Mouse (Mus musculus): Measurements from ENCODE around the gene Lbhd1. TPM values are rescaled to one million over a fixed set of nuclear protein-coding genes. Genes with fewer than 3 reads are reported as not detected.
"Not testable (repeated sequence)": the region's sequence is repeated elsewhere in the genome, so short reads cannot be mapped to it uniquely, and the experiment has no call there.

Gene Lbhd1
- polyA plus RNA-seq, 1 experiment from 2014 or later: 84.3 TPM

DNA sequence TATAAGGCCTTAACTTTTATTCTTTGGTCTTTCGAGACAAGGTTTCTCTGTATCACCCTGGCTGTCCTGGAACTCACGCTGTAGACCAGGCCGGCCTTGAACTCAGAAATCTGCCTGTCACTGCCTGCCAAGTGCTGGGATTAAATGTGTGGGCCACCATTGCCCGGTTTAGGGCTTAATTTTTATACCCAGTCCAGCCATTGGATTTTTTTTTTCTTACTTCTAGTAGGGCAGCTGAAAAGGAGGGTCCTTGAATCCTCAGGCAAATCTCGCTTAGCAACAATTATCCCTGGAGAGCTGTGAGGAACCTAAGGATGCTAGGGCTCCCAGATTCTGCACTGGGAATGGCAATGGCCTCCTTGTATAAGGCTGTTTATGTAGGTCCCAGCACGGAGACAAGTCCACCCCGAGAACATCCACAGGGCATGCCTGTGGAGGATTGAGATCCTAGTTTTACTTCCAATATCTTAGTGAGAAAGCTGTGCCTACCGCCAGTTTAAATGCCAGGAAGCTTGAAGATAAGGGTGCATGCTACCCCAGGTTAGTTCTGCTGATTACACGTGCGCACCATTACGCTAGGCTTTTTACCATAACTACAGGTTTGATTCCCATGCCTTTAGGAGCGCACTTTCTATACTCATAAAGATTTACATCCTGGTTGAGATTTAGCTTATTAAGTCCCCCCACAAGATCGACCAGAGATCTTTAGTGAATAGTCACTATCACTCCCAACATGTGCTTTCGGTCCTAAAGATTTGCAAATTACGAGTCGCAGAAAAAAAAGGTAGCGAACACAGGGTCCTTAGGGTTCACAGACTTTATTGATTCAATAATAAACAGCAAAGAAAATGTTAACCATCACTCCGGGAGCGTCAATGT lies 4.3 kb downstream of the Lbhd1 start:
- Histone ChIP-seq H3K4me2 (replicated peaks; ENCODE audit: low read depth, low read length) (peak overlapping the region; percentile 88), H3K27me3 (ENCODE audit: insufficient read depth, low read length) (no peaks in the 10 kb centered on the region), H3K36me3 (ENCODE audit: insufficient read depth, low read length) (peaks cover 13% of the 10 kb centered on the region; the same call in 1 of the 2 replicates), H3K4me1 (ENCODE audit: insufficient read depth, low read length) (peaks cover 17% of the 10 kb centered on the region), H3K4me3 (ENCODE audit: low read length) (peak overlapping the region; percentile 81), H3K9ac (replicated peaks; ENCODE audit: low read length) (peak overlapping the region; percentile 92), H3K27ac (ENCODE audit: low read length) (peak overlapping the region; percentile 86), H3K9me3 (ENCODE audit: low read length) (no peaks in the 10 kb centered on the region)
- no peak for ATAC-seq (ENCODE audit: low FRiP score, low TSS enrichment)
- WGBS: 15% methylated on average over 19 of the region's 19 CpGs

DNA sequence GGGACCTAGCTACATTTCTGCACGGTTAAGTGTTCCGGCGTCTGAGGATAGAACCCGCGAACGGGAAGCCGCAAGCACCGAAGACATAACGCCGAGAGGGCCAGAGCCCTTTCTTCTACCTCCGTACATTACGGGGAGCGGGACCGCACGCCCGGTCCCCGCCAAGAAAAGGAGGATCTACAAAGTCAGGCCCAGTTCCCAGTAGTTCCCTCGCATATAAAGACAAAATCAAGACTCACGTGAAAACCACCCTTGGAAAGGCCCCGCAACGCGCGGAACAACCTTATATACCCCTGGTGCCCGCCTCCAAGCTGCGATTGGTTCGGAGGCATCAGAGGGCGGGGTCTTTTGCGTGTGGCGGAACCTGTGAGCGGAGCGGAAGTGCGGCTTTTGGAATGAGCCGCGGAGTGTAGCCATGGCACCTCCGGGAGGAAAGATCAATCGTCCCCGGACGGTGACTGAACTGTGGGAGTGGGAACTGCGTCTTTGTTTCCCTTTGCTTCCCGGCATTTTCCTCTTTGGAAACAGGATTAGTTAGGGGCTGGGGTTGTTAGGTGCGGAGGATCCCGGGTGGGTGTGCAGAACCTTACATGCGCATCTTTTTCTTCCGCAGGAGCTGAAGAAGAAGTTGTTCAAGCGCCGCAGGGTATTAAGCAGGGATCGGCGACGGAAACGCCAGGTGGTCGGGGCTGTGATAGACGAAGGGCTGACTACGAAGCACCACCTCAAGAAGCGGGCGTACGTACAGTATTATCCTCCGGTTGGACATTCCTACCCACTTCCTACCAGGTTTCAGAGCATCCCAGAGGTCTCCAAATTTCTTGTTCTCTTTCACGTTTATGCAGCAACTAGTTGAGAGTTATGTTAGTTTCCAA lies 5.2 kb downstream of the Lbhd1 start, which contains the start of the genes 1810009A15Rik and Gm49416:
1810009A15Rik (plus strand) TSS at position 343 of the 875 bp plus-strand sequence.
Gm49416 (plus strand) TSS at position 416 of the 875 bp plus-strand sequence.
- H3K4me1 ChIP-seq (ENCODE audit: insufficient read depth, low read length): peaks cover 20% of the 10 kb centered on the region
- peak within 1 kb of the TSS; percentile 88 for H3K4me2 ChIP-seq (replicated peaks; ENCODE audit: low read depth, low read length)
- under 1% methylated on average over 58 of the region's 58 CpGs for WGBS
- no peaks in the 10 kb centered on the region for H3K9me3 ChIP-seq (ENCODE audit: low read length)
- peak within 1 kb of the TSS; percentile 81 for H3K4me3 ChIP-seq (ENCODE audit: low read length)
- peak within 1 kb of the TSS; percentile 93 for H3K27ac ChIP-seq (ENCODE audit: low read length)
- peak; percentile 95 for ATAC-seq (ENCODE audit: low FRiP score, low TSS enrichment)
- peak within 1 kb of the TSS; percentile 92 for H3K9ac ChIP-seq (replicated peaks; ENCODE audit: low read length)
- no peaks in the 10 kb centered on the region for H3K27me3 ChIP-seq (ENCODE audit: insufficient read depth, low read length)
- peaks cover 13% of the 10 kb centered on the region; the same call in 1 of the 2 replicates for H3K36me3 ChIP-seq (ENCODE audit: insufficient read depth, low read length)

DNA sequence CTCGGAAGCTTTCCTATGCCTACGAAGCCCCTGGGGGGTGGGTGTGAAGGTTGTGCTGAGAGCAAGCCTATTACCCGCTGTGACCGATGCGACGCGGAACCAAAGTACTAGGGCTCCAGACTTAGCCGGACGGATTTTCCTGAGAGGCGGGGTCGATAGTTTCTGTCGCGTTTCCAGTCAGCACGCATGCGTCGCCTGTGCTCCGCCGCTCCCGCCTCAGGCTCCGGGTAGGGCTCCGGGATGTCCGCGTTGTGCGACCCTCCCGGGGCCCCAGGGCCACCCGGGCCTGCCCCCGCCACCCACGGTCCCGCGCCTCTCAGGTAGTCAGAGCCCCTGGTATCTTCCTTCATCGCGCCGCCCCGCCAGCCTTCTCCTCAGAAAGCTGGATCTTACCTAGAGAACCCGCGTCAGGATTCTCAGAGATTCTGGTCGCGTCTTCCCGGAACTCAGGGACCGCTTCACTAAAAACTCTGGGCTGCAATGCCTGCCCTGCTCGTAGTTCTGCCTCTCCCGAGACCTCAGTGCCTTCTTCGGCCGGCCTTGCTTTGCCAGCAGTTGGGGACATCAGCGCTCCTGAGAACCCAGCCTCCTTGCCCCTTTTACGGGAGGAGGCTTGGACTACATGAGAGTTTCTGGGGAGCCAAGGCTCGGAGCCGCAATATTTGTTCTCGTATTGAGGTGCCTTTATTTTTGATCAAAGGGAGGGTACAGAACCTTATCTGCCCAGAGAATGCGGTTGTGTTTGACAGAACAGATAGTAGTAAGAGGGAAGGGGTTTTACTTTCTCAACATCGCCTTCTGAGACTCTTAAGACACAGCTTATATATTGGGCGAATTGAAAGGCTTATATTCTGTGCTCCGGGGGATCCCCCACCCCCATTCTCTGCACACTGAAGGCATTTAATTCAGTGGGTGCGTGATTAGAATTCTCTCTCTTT lies 9.6 kb downstream of the Lbhd1 start, which contains the start of gene Ints5:
Ints5 (plus strand) TSS at position 177 of the 938 bp plus-strand sequence.
- peak; percentile 42 for ATAC-seq (ENCODE audit: low FRiP score, low TSS enrichment)
- 2% methylated on average over 54 of the region's 54 CpGs for WGBS
- H3K36me3 ChIP-seq (ENCODE audit: insufficient read depth, low read length): peaks cover 25% of the 10 kb centered on the region

DNA sequence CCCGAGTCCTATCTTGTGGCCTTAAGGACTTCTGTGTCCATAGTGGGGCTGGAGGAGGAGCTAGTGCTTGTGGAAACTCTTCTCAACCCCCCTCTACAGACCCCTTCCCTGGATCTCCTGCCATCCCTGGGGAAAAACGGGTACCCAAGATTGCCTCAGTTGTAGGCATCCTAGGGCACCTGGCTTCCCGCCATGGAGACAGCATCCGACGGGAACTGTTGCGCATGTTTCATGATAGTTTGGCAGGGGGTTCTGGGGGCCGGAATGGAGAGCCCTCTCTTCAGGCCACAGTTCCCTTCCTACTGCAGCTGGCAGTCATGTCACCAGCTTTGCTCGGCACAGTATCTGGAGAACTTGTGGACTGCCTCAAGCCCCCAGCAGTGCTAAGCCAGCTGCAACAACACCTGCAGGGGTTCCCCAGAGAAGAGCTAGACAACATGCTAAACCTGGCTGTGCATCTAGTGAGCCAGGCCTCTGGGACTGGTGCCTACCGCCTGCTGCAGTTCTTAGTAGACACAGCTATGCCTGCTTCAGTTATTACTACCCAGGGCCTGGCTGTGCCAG lies 11.9 kb downstream of the Lbhd1 start:
- Histone ChIP-seq H3K36me3 (ENCODE audit: insufficient read depth, low read length) (peaks cover 21% of the 10 kb centered on the region), H3K4me2 (replicated peaks; ENCODE audit: low read depth, low read length) (no peak overlapping the region), H3K4me3 (ENCODE audit: low read length) (no peak overlapping the region), H3K27me3 (ENCODE audit: insufficient read depth, low read length) (no peaks in the 10 kb centered on the region), H3K4me1 (ENCODE audit: insufficient read depth, low read length) (peaks cover 26% of the 10 kb centered on the region), H3K9me3 (ENCODE audit: low read length) (no peaks in the 10 kb centered on the region), H3K27ac (ENCODE audit: low read length) (no peak overlapping the region), H3K9ac (replicated peaks; ENCODE audit: low read length) (no peak overlapping the region)
- no peak for ATAC-seq (ENCODE audit: low FRiP score, low TSS enrichment)
- 93% methylated on average over 9 of the region's 9 CpGs for WGBS

More for the DNA sequence above, 9.6 kb downstream of the Lbhd1 start, which contains the start of gene Ints5:
- Histone ChIP-seq H3K4me2 (replicated peaks; ENCODE audit: low read depth, low read length) (peak within 1 kb of the TSS; percentile 81), H3K4me1 (ENCODE audit: insufficient read depth, low read length) (peaks cover 24% of the 10 kb centered on the region), H3K27ac (ENCODE audit: low read length) (peak within 1 kb of the TSS; percentile 84), H3K4me3 (ENCODE audit: low read length) (peak within 1 kb of the TSS; percentile 85), H3K9me3 (ENCODE audit: low read length) (no peaks in the 10 kb centered on the region), H3K9ac (replicated peaks; ENCODE audit: low read length) (peak within 1 kb of the TSS; percentile 96), H3K27me3 (ENCODE audit: insufficient read depth, low read length) (no peaks in the 10 kb centered on the region)

DNA sequence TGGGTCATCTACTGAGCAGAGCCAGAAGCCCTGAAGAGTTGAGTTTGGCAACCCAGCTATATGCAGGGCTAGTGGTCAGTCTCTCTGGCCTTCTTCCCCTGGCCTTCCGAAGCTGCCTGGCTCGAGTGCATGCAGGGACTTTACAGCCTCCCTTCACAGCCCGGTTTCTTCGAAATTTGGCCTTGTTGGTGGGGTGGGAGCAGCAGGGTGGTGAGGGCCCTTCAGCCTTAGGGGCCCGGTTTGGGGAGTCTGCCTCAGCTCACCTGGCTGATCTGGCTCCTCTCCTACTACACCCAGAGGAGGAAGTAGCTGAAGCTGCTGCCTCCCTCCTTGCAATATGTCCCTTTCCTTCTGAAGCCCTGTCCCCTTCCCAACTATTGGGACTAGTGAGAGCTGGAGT lies 12.7 kb downstream of the Lbhd1 start:
- WGBS: 74% methylated on average over 5 of the region's 5 CpGs
- not testable (repeated sequence) for H3K4me3 ChIP-seq (ENCODE audit: low read length); ATAC-seq (ENCODE audit: low FRiP score, low TSS enrichment)

DNA sequence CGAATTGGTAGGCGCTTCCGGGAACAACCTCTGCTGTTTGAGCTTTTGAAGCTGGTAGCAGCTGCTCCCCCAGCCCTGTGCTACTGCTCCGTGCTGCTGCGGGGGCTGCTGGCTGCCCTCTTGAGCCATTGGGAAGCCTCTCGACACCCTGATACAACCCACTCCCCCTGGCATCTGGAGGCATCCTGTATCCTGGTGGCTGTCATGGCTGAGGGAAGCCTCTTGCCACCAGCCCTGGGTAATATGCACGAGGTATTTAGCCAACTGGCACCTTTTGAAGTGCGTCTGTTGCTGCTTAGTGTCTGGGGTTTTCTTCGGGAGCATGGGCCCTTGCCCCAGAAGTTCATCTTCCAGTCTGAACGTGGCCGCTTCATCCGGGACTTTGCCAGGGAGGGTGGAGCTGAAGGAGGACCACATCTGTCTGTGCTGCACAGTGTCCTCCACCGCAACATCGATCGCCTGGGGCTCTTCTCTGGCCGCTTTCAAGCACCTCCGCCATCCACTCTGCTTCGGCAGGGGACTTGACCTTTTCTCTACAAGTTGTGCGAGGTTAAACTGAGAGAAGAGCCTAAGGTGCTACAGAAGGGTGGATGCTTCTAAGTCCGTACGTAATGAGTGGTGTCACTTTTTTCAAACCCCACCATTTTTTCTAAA lies 13.8 kb downstream of the Lbhd1 start:
- H3K36me3 ChIP-seq (ENCODE audit: insufficient read depth, low read length): peaks cover 14% of the 10 kb centered on the region
- peak overlapping the region; percentile 85 for H3K27ac ChIP-seq (ENCODE audit: low read length)
- peak overlapping the region; percentile 59 for H3K4me2 ChIP-seq (replicated peaks; ENCODE audit: low read depth, low read length)
- not testable (repeated sequence) for H3K27me3 ChIP-seq (ENCODE audit: insufficient read depth, low read length); H3K9me3 ChIP-seq (ENCODE audit: low read length)
- WGBS: 19% methylated on average over 21 of the region's 21 CpGs
- H3K4me1 ChIP-seq (ENCODE audit: insufficient read depth, low read length): peaks cover 26% of the 10 kb centered on the region
- peak; percentile 54 for ATAC-seq (ENCODE audit: low FRiP score, low TSS enrichment)
- peak overlapping the region; percentile 66 for H3K4me3 ChIP-seq (ENCODE audit: low read length)
- peak overlapping the region; percentile 84 for H3K9ac ChIP-seq (replicated peaks; ENCODE audit: low read length)

More for the DNA sequence above, 12.7 kb downstream of the Lbhd1 start:
- peaks cover 26% of the 10 kb centered on the region for H3K4me1 ChIP-seq (ENCODE audit: insufficient read depth, low read length)
- not testable (repeated sequence) for H3K27me3 ChIP-seq (ENCODE audit: insufficient read depth, low read length); H3K9me3 ChIP-seq (ENCODE audit: low read length); H3K9ac ChIP-seq (replicated peaks; ENCODE audit: low read length); H3K27ac ChIP-seq (ENCODE audit: low read length); H3K4me2 ChIP-seq (replicated peaks; ENCODE audit: low read depth, low read length)
- peaks cover 18% of the 10 kb centered on the region for H3K36me3 ChIP-seq (ENCODE audit: insufficient read depth, low read length)

DNA sequence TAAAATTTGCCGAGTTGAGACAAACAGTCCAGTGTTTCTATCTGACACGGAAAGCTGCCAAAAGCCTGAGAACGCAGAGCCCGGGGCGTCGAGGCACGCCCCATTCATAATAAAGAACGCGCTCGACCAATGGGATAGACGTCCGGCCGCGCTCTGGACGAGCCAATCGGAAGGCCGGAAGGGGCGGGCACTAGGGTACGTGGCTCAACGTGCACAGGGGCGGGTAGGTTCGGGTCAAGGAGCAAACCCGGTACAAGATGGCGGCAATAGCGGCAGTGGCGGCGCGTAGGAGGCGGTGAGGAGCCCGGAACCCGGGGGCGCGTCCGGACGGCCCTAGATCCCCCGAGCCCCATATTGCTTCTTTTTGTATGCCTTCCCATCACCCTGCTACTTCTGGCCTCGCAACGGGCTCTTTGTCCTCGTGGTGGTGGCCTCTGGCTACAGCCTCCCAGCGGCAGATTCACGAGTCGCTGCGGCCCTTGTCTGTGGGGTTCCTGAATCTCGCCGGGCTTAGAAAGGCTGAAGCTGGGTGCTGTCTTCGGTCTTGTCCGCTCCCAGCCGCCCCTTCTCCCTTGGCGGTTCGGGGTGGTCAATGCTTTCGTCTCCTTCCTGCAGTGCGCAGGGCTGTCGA lies 14.4 kb downstream of the Lbhd1 start, which contains the start of gene Ganab:
Ganab (plus strand) TSS at position 207 of the 631 bp plus-strand sequence.
- Histone ChIP-seq H3K36me3 (ENCODE audit: insufficient read depth, low read length) (peaks cover 19% of the 10 kb centered on the region), H3K9ac (replicated peaks; ENCODE audit: low read length) (peak within 1 kb of the TSS; percentile 84), H3K27ac (ENCODE audit: low read length) (peak within 1 kb of the TSS; percentile 88), H3K4me3 (ENCODE audit: low read length) (peak within 1 kb of the TSS; percentile 66), H3K27me3 (ENCODE audit: insufficient read depth, low read length) (no peaks in the 10 kb centered on the region), H3K4me2 (replicated peaks; ENCODE audit: low read depth, low read length) (peak within 1 kb of the TSS; percentile 59), H3K4me1 (ENCODE audit: insufficient read depth, low read length) (peaks cover 26% of the 10 kb centered on the region), H3K9me3 (ENCODE audit: low read length) (no peaks in the 10 kb centered on the region)
- ATAC-seq (ENCODE audit: low FRiP score, low TSS enrichment): peak; percentile 98
- under 1% methylated on average over 53 of the region's 53 CpGs for WGBS

DNA sequence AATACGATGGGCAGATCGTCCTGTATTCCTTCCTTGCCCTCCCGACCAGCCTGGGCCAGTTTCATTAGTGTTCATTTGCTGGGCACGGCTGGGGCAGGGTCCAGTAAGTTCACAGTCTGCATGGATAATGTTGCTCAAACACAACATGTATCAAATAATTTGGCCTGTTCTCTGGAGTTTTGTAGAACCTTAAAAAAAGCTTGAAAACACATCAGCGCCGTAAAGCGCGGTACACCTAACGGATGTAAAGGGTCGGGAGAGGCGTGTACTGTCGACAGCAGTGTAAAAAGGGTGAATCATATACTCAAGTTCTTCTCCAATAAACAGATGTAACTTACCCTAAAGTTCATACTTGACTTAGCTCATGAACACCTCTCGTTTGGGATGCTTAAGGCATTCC lies 15.0 kb downstream of the Lbhd1 start:
- 4% methylated on average over 13 of the region's 13 CpGs for WGBS
- no peak; the same call in 1 of the 2 replicates for ATAC-seq (ENCODE audit: low FRiP score, low TSS enrichment)
- H3K36me3 ChIP-seq (ENCODE audit: insufficient read depth, low read length): peaks cover 23% of the 10 kb centered on the region

More for the DNA sequence above, 15.0 kb downstream of the Lbhd1 start:
- Histone ChIP-seq H3K9ac (replicated peaks; ENCODE audit: low read length) (peak overlapping the region; percentile 84), H3K4me1 (ENCODE audit: insufficient read depth, low read length) (peaks cover 24% of the 10 kb centered on the region), H3K4me3 (ENCODE audit: low read length) (peak overlapping the region; percentile 66), H3K4me2 (replicated peaks; ENCODE audit: low read depth, low read length) (peak overlapping the region; percentile 59), H3K9me3 (ENCODE audit: low read length) (no peaks in the 10 kb centered on the region), H3K27ac (ENCODE audit: low read length) (peak overlapping the region; percentile 88), H3K27me3 (ENCODE audit: insufficient read depth, low read length) (no peaks in the 10 kb centered on the region)

All from kidney, embryonic 16.5 days (tissue).